Mouse (Mus musculus): ENCODE measurements at regions not wholly inside any gene's neighbourhood (a gene's known extent, or its start where the extent isn't known, plus 50 kb on each side); places are given as distances from the start of the nearest gene placed in this dataset.

DNA sequence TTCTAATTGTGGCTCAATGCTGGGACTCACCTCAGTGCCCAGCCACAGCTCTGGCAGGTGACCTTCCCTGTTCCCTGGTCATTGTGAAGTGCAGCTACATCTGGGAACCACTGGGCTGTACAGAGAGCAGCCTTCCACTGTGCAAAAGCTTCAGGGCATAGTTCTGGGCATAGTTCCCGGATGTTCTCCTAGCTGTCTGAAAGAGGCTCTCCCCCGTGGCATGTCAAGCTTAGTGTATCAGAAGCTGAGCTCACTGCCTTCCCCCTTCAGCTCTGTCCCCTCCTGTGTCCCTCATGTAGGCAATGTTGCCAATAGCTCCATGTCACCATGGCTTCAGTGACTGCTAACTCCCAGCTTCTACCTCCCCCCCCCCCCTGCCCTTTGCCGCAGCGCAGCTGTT is 75.1 kb downstream of the Foxb1 start:
- TF ChIP-seq GATA1 (IDR thresholded peaks at IDR 0.05; ENCODE audit: borderline replicate concordance, low read length), result no peak
- TF ChIP-seq FLI1 (IDR thresholded peaks at IDR 0.05; ENCODE audit: low read length), result no peak
